Comparison of ENCODE assay signal across 7 mouse cellular contexts in genomic region chr14:76151820-76152161, GRCm38 (mm10). TPM values are rescaled to one million over a fixed set of nuclear protein-coding genes. Genes with fewer than 3 reads are reported as not detected.
DNase-seq lines count a peak whose midpoint lies in the region; ATAC-seq and TF ChIP-seq lines count a peak whose summit lies in the region.

No protein-coding gene starts in this region.

- H3K4me1 ChIP-seq in lung, embryonic 16.5 days (replicated peaks; ENCODE audit: control insufficient read depth, insufficient read depth, low read length) = peaks cover 10% of the 10 kb centered on the region
- H3K4me1 ChIP-seq in forebrain, embryonic 11.5 days (replicated peaks; ENCODE audit: control insufficient read depth, insufficient read depth, low read length) = peaks cover 4% of the 10 kb centered on the region; the same call in 1 of the 2 replicates
- H3K4me1 ChIP-seq in limb, embryonic 12.5 days (replicated peaks) = 0 out of 2 replicates have a peak, but pooled peaks cover 12% of the 10 kb centered on the region
- peaks cover 8% of the 10 kb centered on the region for H3K4me1 ChIP-seq in small intestine, adult 2 months (ENCODE audit: control insufficient read depth, insufficient read depth, insufficient read length, low read length)

- TF ChIP-seq CTCF in small intestine, adult 2 months (IDR thresholded peaks at IDR 0.05; ENCODE audit: extremely low read depth, insufficient read length, insufficient replicate concordance, low read depth, low read length) = no peak

- DNase-seq in lung, postnatal 36 days = no peak
- no peak for DNase-seq in forebrain, embryonic 11.5 days (ENCODE audit: low spot score)
- no peak for DNase-seq in thymus, postnatal 36 days

- no peaks in the 10 kb centered on the region for H3K9me3 ChIP-seq in lung, embryonic 16.5 days (ENCODE audit: control insufficient read depth, low read length)
- no peaks in the 10 kb centered on the region for H3K9me3 ChIP-seq in forebrain, embryonic 11.5 days (ENCODE audit: control insufficient read depth, low read length)
- no peaks in the 10 kb centered on the region for H3K9me3 ChIP-seq in limb, embryonic 12.5 days

- peak overlapping the region; percentile 72 for H3K4me3 ChIP-seq in lung, embryonic 16.5 days (ENCODE audit: low read length)
- H3K4me3 ChIP-seq in forebrain, embryonic 11.5 days (ENCODE audit: low read depth, low read length) = peak overlapping the region; percentile 76
- peak overlapping the region; percentile 62 for H3K4me3 ChIP-seq in limb, embryonic 12.5 days (replicated peaks)
- H3K4me3 ChIP-seq in small intestine, adult 2 months (ENCODE audit: low read depth, low read length) = peak overlapping the region; percentile 90

- under 1% methylated on average over 10 of the region's 10 CpGs for WGBS in lung, embryonic 16.5 days
- 1% methylated on average over 10 of the region's 10 CpGs for WGBS in forebrain, embryonic 11.5 days
- WGBS in limb, embryonic 12.5 days = under 1% methylated on average over 10 of the region's 10 CpGs
- under 1% methylated on average over 10 of the region's 10 CpGs for WGBS in small intestine, adult 2 months

- H3K36me3 ChIP-seq in lung, embryonic 16.5 days (ENCODE audit: control insufficient read depth, insufficient read depth, low read length) = no peaks in the 10 kb centered on the region
- H3K36me3 ChIP-seq in forebrain, embryonic 11.5 days (ENCODE audit: control insufficient read depth, insufficient read depth, low read length) = no peaks in the 10 kb centered on the region
- no peaks in the 10 kb centered on the region for H3K36me3 ChIP-seq in limb, embryonic 12.5 days
- H3K36me3 ChIP-seq in small intestine, adult 2 months (ENCODE audit: control insufficient read depth, insufficient read depth, low read length) = no peaks in the 10 kb centered on the region

- no peak for TF ChIP-seq POLR2A in small intestine, adult 2 months (IDR thresholded peaks at IDR 0.05; ENCODE audit: low read depth, low read length)

- no peak for ATAC-seq in lung, embryonic 16.5 days (ENCODE audit: low read depth)
- ATAC-seq in forebrain, embryonic 11.5 days (replicated peaks; ENCODE audit: low FRiP score) = no peak
- ATAC-seq in limb, embryonic 12.5 days (ENCODE audit: insufficient number of reproducible peaks, insufficient read depth, low FRiP score, low TSS enrichment, low read depth) = no peak
- ATAC-seq in frontal cortex, adult (ENCODE audit: low TSS enrichment) = no peak

- H3K27ac ChIP-seq in lung, embryonic 16.5 days (ENCODE audit: low read length) = peak overlapping the region; percentile 100
- peak overlapping the region; percentile 100 for H3K27ac ChIP-seq in forebrain, embryonic 11.5 days (ENCODE audit: low read depth, low read length)
- peak overlapping the region; percentile 97 for H3K27ac ChIP-seq in limb, embryonic 12.5 days
- H3K27ac ChIP-seq in small intestine, adult 2 months (ENCODE audit: insufficient read depth, low read depth, low read length) = peak overlapping the region; percentile 96

- no peaks in the 10 kb centered on the region for H3K27me3 ChIP-seq in lung, embryonic 16.5 days (ENCODE audit: control insufficient read depth, insufficient read depth, low read depth, low read length)
- no peaks in the 10 kb centered on the region for H3K27me3 ChIP-seq in forebrain, embryonic 11.5 days (ENCODE audit: control insufficient read depth, insufficient read depth, low read length)
- no peaks in the 10 kb centered on the region for H3K27me3 ChIP-seq in limb, embryonic 12.5 days
- no peaks in the 10 kb centered on the region for H3K27me3 ChIP-seq in small intestine, adult 2 months (ENCODE audit: control insufficient read depth, insufficient read depth, low read length)

- H3K9ac ChIP-seq in lung, embryonic 16.5 days (ENCODE audit: low read length) = peak overlapping the region; percentile 90
- H3K9ac ChIP-seq in forebrain, embryonic 11.5 days (ENCODE audit: low read length) = peak overlapping the region; percentile 96
- peak overlapping the region; percentile 88; the same call in 1 of the 2 replicates for H3K9ac ChIP-seq in limb, embryonic 12.5 days (replicated peaks)

- peak overlapping the region; percentile 74 for H3K4me2 ChIP-seq in lung, embryonic 16.5 days (ENCODE audit: low read depth, low read length)
- H3K4me2 ChIP-seq in forebrain, embryonic 11.5 days (ENCODE audit: low read depth, low read length, severe bottlenecking) = peak overlapping the region; percentile 65
- peak overlapping the region; percentile 63 for H3K4me2 ChIP-seq in limb, embryonic 12.5 days

RNA-seq across cellular contexts. Expression of gene Nufip1, which starts 41.1 kb away (rescaled TPM):
- 13.1 and 13.3 TPM in 2 replicates for polyA plus RNA-seq in lung, embryonic 16.5 days (2015; fragmentation: Nextera tagmentation; extraction: Ambion mirVana)
- 17.8 and 19.2 TPM in 2 replicates for polyA plus RNA-seq in forebrain, embryonic 11.5 days (2014; fragmentation: Nextera tagmentation; extraction: Ambion mirVana)
- 19.4 and 19.9 TPM in 2 replicates for polyA plus RNA-seq in limb, embryonic 12.5 days (2016; fragmentation: Nextera tagmentation; extraction: Ambion mirVana)
- 2.1 and 2.9 TPM in 2 replicates for polyA plus RNA-seq in small intestine, adult 2 months (2012; rRNA removed)

RNA-seq across cellular contexts. Expression of gene Gpalpp1, which starts 41.2 kb away (rescaled TPM):
- polyA plus RNA-seq in lung, embryonic 16.5 days (2015; fragmentation: Nextera tagmentation; extraction: Ambion mirVana) = 12.9 and 13.7 TPM in 2 replicates
- polyA plus RNA-seq in forebrain, embryonic 11.5 days (2014; fragmentation: Nextera tagmentation; extraction: Ambion mirVana) = 20.3 and 20.5 TPM in 2 replicates
- 13.2 and 16.2 TPM in 2 replicates for polyA plus RNA-seq in limb, embryonic 12.5 days (2016; fragmentation: Nextera tagmentation; extraction: Ambion mirVana)
- 0.47 and 1.1 TPM in 2 replicates for polyA plus RNA-seq in small intestine, adult 2 months (2012; rRNA removed)
